Mouse (Mus musculus) megakaryocyte-erythroid progenitor cell, adult 5-6 weeks (primary cell): ENCODE results near the gene Pyroxd1. TPM values are rescaled to one million over a fixed set of nuclear protein-coding genes. Genes with fewer than 3 reads are reported as not detected.

Experiments
- ATAC-seq: replicated peaks from 2 replicates; pipeline ENCODE4 v1.8.0; 2016; ENCODE audit warnings: mild to moderate bottlenecking, inconsistent platforms; ENCODE audit not compliant: severe bottlenecking, poor library complexity, low FRiP score, low TSS enrichment
- total RNA-seq, 2 experiments: library from RNA; stranded (forward) in 1 of 2; stranded (reverse) in 1 of 2; fragments of 200-1000, 215-1000 nt in 1 of 2; fragments of >200 nt in 1 of 2; fragmentation: Nextera tagmentation in 1 of 2; gene quantifications; 2 replicates each; pipeline ENCODE4 v1.2.3; 2014 to 2017

Gene Pyroxd1
- 6.4 and 10.9 TPM in 2 replicates for total RNA-seq (2014; fragmentation: Nextera tagmentation)
- total RNA-seq (2017): 15.2 and 21.4 TPM in 2 replicates

- ATAC-seq: peak; percentile 93
These were observed at the start of gene Pyroxd1 for GRCm38 (mm10) chr6:142345440-142346038. TSS of gene Pyroxd1 (plus strand) at chr6:142345654.

- no peak for ATAC-seq
These were observed 47.4 kb upstream of the Pyroxd1 start, which contains the start of gene Iapp for GRCm38 (mm10) chr6:142298098-142298497. TSS of gene Iapp (plus strand) at chr6:142298423.

- ATAC-seq: no peak
These were observed 40.4 kb upstream of the Pyroxd1 start for GRCm38 (mm10) chr6:142305076-142305475.

- ATAC-seq: no peak
These were observed 31.2 kb upstream of the Pyroxd1 start for GRCm38 (mm10) chr6:142314285-142314684.

- ATAC-seq: no peak
These were observed 28.3 kb upstream of the Pyroxd1 start for GRCm38 (mm10) chr6:142317106-142317505.

- no peak for ATAC-seq
These were observed 22.6 kb upstream of the Pyroxd1 start, which contains the start of gene Slco1a5 for GRCm38 (mm10) chr6:142322881-142323280. TSS of gene Slco1a5 (minus strand) at chr6:142322981.

- ATAC-seq: peak; percentile 45; the same call in 1 of the 2 replicates
These were observed 18.9 kb upstream of the Pyroxd1 start for GRCm38 (mm10) chr6:142326598-142326997.

GRCm38 (mm10) chr6:142329201-142329600 lies 16.3 kb upstream of the Pyroxd1 start:
- no peak for ATAC-seq

- ATAC-seq: no peak
These were observed 6.5 kb upstream of the Pyroxd1 start for GRCm38 (mm10) chr6:142338961-142339360.

- no peak for ATAC-seq
These were observed 5.9 kb upstream of the Pyroxd1 start for GRCm38 (mm10) chr6:142339576-142339975.

GRCm38 (mm10) chr6:142343561-142343960 lies 1.9 kb upstream of the Pyroxd1 start:
- ATAC-seq: no peak

- ATAC-seq: peak; percentile 31
These were observed 992 bp downstream of the Pyroxd1 start for GRCm38 (mm10) chr6:142346181-142347110.

GRCm38 (mm10) chr6:142347431-142348385 lies 2.3 kb downstream of the Pyroxd1 start:
- no peak for ATAC-seq

GRCm38 (mm10) chr6:142352099-142352498 lies 6.6 kb downstream of the Pyroxd1 start:
- peak; percentile 51; the same call in 1 of the 2 replicates for ATAC-seq

GRCm38 (mm10) chr6:142357106-142357505 lies 11.7 kb downstream of the Pyroxd1 start:
- ATAC-seq: no peak

GRCm38 (mm10) chr6:142362036-142362435 lies 16.6 kb downstream of the Pyroxd1 start:
- ATAC-seq: no peak

- peak; percentile 43; the same call in 1 of the 2 replicates for ATAC-seq
These were observed 17.6 kb downstream of the Pyroxd1 start for GRCm38 (mm10) chr6:142363019-142363576.

GRCm38 (mm10) chr6:142365742-142366472 lies 20.5 kb downstream of the Pyroxd1 start:
- no peak for ATAC-seq
